Mouse (Mus musculus): ENCODE results near the gene Psmg4. TPM values are rescaled to one million over a fixed set of nuclear protein-coding genes. Genes with fewer than 3 reads are reported as not detected.
A peak's percentile ranks its signal among the peaks of the same experiment; 100 is the strongest.

Gene Psmg4
- polyA plus RNA-seq, 1 experiment from 2014 or later, result 64.3 TPM

DNA sequence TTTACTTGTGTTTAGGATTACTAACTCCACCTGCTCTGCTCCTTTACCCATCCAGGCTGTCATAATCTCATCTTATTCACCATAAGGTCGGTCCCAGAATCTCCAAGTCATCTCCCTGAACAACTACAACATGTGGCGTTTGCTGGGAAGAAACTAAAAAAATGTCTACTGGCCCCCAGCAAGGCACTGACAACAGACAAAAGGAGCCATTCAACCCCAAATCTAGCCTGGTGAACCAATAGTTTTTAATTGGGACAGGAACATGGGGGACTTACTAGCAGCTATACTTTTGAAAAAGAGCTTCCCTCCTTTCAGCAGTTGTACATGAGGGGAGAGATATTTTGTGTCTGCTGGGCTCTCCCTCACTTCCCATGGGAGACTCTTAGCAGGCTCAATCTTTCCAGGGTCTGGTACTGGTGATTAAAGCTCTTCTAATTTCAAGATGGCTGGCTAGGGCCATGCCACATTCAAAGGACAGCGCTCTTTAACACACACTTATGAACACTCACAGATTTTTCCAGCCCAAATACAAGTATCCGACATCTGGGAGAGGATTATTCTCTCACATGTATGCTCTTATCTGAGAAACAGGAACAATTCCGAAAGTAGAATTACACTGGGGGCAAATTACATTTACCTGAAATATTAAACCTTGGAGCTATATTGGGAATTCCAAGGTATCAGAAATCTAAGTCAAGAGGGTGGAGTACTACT lies 13.1 kb upstream of the Psmg4 start:
- H3K27me3 ChIP-seq, result no peaks in the 10 kb centered on the region
- peak overlapping the region; percentile 49 for H3K4me3 ChIP-seq
- no peaks in the 10 kb centered on the region for H3K9me3 ChIP-seq
- H3K4me2 ChIP-seq, result peak overlapping the region; percentile 66
- 47% methylated on average over 5 of the region's 5 CpGs for WGBS
- peaks cover 31% of the 10 kb centered on the region for H3K4me1 ChIP-seq
- 0 out of 2 replicates have a peak overlapping the region, but pooled peaks have one; percentile 41 for H3K9ac ChIP-seq
- ATAC-seq (ENCODE audit: borderline replicate concordance, extremely low read depth, low FRiP score, low TSS enrichment), result no peak
- no peak overlapping the region; the same call in 1 of the 2 replicates for H3K27ac ChIP-seq
- H3K36me3 ChIP-seq, result no peaks in the 10 kb centered on the region

DNA sequence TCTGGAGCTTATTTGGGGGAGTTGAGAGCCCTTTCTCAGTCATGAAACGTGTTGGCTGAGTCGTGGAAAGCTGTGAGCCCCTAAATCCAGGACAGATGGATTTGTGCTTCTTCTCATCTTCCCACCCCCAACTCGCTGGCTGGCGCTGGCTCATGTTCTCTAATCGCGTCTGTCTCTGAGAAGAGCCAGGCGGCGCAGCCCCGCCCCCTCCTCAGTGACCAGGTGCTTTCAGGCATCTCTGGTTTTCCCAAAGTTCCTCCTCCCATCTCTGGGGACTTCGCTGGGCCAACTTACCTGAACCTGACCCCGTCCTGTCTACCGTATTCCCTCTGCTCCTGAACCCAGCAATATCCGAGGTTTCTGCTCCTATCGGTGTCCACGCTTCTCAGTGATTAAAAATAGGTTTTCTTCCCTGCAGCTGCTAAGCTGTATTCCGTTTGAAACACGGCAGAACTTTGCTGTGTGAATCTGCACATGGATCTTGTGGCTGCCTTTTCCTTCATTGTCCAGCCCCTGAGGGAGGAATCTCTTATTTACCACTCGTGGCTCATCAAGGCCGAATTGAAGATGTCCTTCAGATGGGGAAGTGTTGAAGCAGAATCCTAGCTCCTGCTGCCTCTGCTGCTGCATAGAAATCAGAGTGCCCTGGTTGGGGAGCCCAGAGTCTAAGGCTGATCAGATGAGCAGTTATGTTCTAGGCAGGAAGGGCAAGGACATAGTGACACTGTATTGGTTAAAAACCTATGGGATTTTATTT lies 12.3 kb upstream of the Psmg4 start:
- WGBS, result 8% methylated on average over 19 of the region's 19 CpGs
- no peaks in the 10 kb centered on the region for H3K36me3 ChIP-seq
- no peaks in the 10 kb centered on the region for H3K27me3 ChIP-seq
- H3K4me2 ChIP-seq, result peak overlapping the region; percentile 43
- no peak overlapping the region for H3K9ac ChIP-seq
- peak overlapping the region; percentile 10 for H3K4me3 ChIP-seq
- ATAC-seq (ENCODE audit: borderline replicate concordance, extremely low read depth, low FRiP score, low TSS enrichment), result no peak
- peaks cover 33% of the 10 kb centered on the region for H3K4me1 ChIP-seq
- no peaks in the 10 kb centered on the region for H3K9me3 ChIP-seq
- H3K27ac ChIP-seq, result no peak overlapping the region; the same call in 1 of the 2 replicates

- Histone ChIP-seq H3K4me2 (no peak overlapping the region), H3K4me1 (peaks cover 33% of the 10 kb centered on the region), H3K27ac (no peak overlapping the region), H3K9me3 (no peaks in the 10 kb centered on the region), H3K9ac (no peak overlapping the region), H3K36me3 (no peaks in the 10 kb centered on the region), H3K4me3 (no peak overlapping the region), H3K27me3 (no peaks in the 10 kb centered on the region)
- ATAC-seq (ENCODE audit: borderline replicate concordance, extremely low read depth, low FRiP score, low TSS enrichment), result no peak
- WGBS, result 86% methylated on average over 1 of the region's 1 CpGs
These were observed 11.3 kb upstream of the Psmg4 start for GRCm38 (mm10) chr13:34151425-34151824.

- no peak for ATAC-seq (ENCODE audit: borderline replicate concordance, extremely low read depth, low FRiP score, low TSS enrichment)
- H3K27me3 ChIP-seq, result no peaks in the 10 kb centered on the region
- H3K9me3 ChIP-seq, result no peaks in the 10 kb centered on the region
- H3K4me2 ChIP-seq, result no peak overlapping the region
- H3K4me3 ChIP-seq, result no peak overlapping the region
- no peak overlapping the region for H3K9ac ChIP-seq
- no peaks in the 10 kb centered on the region for H3K36me3 ChIP-seq
- no peak overlapping the region for H3K27ac ChIP-seq
- WGBS, result 42% methylated on average over 7 of the region's 7 CpGs
- peaks cover 39% of the 10 kb centered on the region for H3K4me1 ChIP-seq
These were observed 10.1 kb upstream of the Psmg4 start for GRCm38 (mm10) chr13:34152695-34153094.

GRCm38 (mm10) chr13:34153254-34154011 lies 9.3 kb upstream of the Psmg4 start:
- H3K27me3 ChIP-seq, result no peaks in the 10 kb centered on the region
- no peak overlapping the region for H3K27ac ChIP-seq
- no peak overlapping the region for H3K9ac ChIP-seq
- no peak for ATAC-seq (ENCODE audit: borderline replicate concordance, extremely low read depth, low FRiP score, low TSS enrichment)
- no peak overlapping the region for H3K4me3 ChIP-seq
- no peaks in the 10 kb centered on the region for H3K9me3 ChIP-seq
- peaks cover 39% of the 10 kb centered on the region for H3K4me1 ChIP-seq
- H3K4me2 ChIP-seq, result no peak overlapping the region
- H3K36me3 ChIP-seq, result no peaks in the 10 kb centered on the region
- WGBS, result 59% methylated on average over 4 of the region's 5 CpGs

GRCm38 (mm10) chr13:34154217-34154930 lies 8.4 kb upstream of the Psmg4 start:
- peak overlapping the region; percentile 26 for H3K4me3 ChIP-seq
- H3K36me3 ChIP-seq, result no peaks in the 10 kb centered on the region
- peak overlapping the region; percentile 48; the same call in 1 of the 2 replicates for H3K27ac ChIP-seq
- peak; percentile 56; the same call in 1 of the 2 replicates for ATAC-seq (ENCODE audit: borderline replicate concordance, extremely low read depth, low FRiP score, low TSS enrichment)
- H3K27me3 ChIP-seq, result no peaks in the 10 kb centered on the region
- no peaks in the 10 kb centered on the region for H3K9me3 ChIP-seq
- peak overlapping the region; percentile 48 for H3K4me2 ChIP-seq
- H3K9ac ChIP-seq, result peak overlapping the region; percentile 20; the same call in 1 of the 2 replicates
- 39% methylated on average over 13 of the region's 13 CpGs for WGBS
- H3K4me1 ChIP-seq, result peaks cover 35% of the 10 kb centered on the region

GRCm38 (mm10) chr13:34154931-34155272 lies 7.9 kb upstream of the Psmg4 start:
- Histone ChIP-seq H3K4me2 (peak overlapping the region; percentile 48), H3K9me3 (no peaks in the 10 kb centered on the region), H3K27ac (peak overlapping the region; percentile 48; the same call in 1 of the 2 replicates), H3K9ac (0 out of 2 replicates have a peak overlapping the region, but pooled peaks have one; percentile 20), H3K27me3 (no peaks in the 10 kb centered on the region), H3K36me3 (no peaks in the 10 kb centered on the region), H3K4me3 (peak overlapping the region; percentile 26), H3K4me1 (peaks cover 29% of the 10 kb centered on the region)
- ATAC-seq (ENCODE audit: borderline replicate concordance, extremely low read depth, low FRiP score, low TSS enrichment), result no peak
- WGBS, result 30% methylated on average over 3 of the region's 3 CpGs

DNA sequence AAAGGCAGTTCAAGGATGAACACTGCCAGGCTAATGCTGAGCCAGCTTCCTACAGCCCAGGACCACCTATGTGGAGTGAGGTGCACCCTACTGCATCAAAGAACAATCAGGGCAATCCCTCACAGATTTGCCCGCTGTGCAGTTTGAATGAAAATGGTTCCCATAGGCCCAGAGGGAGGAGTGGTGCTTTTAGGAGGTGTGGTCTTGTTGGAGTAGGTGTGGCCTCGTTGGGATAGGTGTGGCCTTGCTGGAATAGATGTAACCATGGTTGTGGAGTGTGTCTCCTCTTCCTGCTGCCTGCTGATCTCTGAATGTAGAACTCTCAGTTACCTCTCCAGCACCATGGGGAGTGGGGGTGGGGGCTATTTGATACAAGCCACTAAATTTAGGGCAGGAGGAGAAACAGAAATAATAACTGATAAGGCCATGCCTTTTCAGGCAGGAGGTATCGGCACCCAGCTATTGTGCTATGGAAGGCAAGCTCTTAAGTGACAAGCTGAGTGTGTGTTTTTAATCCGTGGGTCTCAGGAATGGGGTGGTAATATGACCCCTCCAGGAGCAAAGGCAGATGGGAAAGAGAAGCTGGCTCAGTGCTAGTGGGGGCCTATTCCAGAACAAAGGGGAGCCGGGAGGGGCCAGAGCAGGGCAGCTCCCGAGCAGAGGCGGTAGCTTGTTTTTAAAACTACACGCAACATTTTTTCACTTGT lies 6.5 kb upstream of the Psmg4 start:
- no peak overlapping the region for H3K4me2 ChIP-seq
- no peak overlapping the region for H3K9ac ChIP-seq
- H3K27me3 ChIP-seq, result no peaks in the 10 kb centered on the region

GRCm38 (mm10) chr13:34156840-34157185 lies 6.0 kb upstream of the Psmg4 start:
- H3K9ac ChIP-seq, result no peak overlapping the region

More for the DNA sequence above, 6.5 kb upstream of the Psmg4 start:
- no peaks in the 10 kb centered on the region for H3K36me3 ChIP-seq
- peak overlapping the region; percentile 17; the same call in 1 of the 2 replicates for H3K27ac ChIP-seq
- no peak overlapping the region for H3K4me3 ChIP-seq
- H3K4me1 ChIP-seq, result peaks cover 21% of the 10 kb centered on the region
- 52% methylated on average over 8 of the region's 8 CpGs for WGBS
- ATAC-seq (ENCODE audit: borderline replicate concordance, extremely low read depth, low FRiP score, low TSS enrichment), result peak; percentile 51; the same call in 1 of the 2 replicates
- H3K9me3 ChIP-seq, result no peaks in the 10 kb centered on the region

GRCm38 (mm10) chr13:34157596-34158157 lies 5.1 kb upstream of the Psmg4 start:
- no peak overlapping the region for H3K4me2 ChIP-seq
- no peak overlapping the region for H3K27ac ChIP-seq
- no peaks in the 10 kb centered on the region for H3K27me3 ChIP-seq
- H3K36me3 ChIP-seq, result no peaks in the 10 kb centered on the region
- H3K4me3 ChIP-seq, result no peak overlapping the region
- ATAC-seq (ENCODE audit: borderline replicate concordance, extremely low read depth, low FRiP score, low TSS enrichment), result no peak
- no peak overlapping the region for H3K9ac ChIP-seq
- 91% methylated on average over 3 of the region's 3 CpGs for WGBS
- no peaks in the 10 kb centered on the region for H3K9me3 ChIP-seq
- peaks cover 30% of the 10 kb centered on the region for H3K4me1 ChIP-seq

More at GRCm38 (mm10) chr13:34156840-34157185, 6.0 kb upstream of the Psmg4 start:
- H3K27ac ChIP-seq, result peak overlapping the region; percentile 17; the same call in 1 of the 2 replicates
- H3K4me3 ChIP-seq, result no peak overlapping the region
- H3K36me3 ChIP-seq, result no peaks in the 10 kb centered on the region
- ATAC-seq (ENCODE audit: borderline replicate concordance, extremely low read depth, low FRiP score, low TSS enrichment), result no peak
- H3K27me3 ChIP-seq, result no peaks in the 10 kb centered on the region
- H3K4me1 ChIP-seq, result peaks cover 21% of the 10 kb centered on the region
- WGBS, result 57% methylated on average over 2 of the region's 2 CpGs
- H3K4me2 ChIP-seq, result no peak overlapping the region
- no peaks in the 10 kb centered on the region for H3K9me3 ChIP-seq

Measured in lung, embryonic 15.5 days (tissue).